Mouse (Mus musculus) ovary, adult 2 months (tissue): ENCODE results near the gene Olfr435. TPM values are rescaled to one million over a fixed set of nuclear protein-coding genes. Genes with fewer than 3 reads are reported as not detected.

Source experiments
- polyA plus RNA-seq: library from polyadenylated mRNA; depleted of rRNA; stranded (reverse); fragments of >200 nt; gene quantifications from 2 replicates; pipeline ENCODE4 v1.2.3, GENCODE M21; 2012; rRNA removed

Olfr435 gene
- not detected in 2 replicates for polyA plus RNA-seq

DNA sequence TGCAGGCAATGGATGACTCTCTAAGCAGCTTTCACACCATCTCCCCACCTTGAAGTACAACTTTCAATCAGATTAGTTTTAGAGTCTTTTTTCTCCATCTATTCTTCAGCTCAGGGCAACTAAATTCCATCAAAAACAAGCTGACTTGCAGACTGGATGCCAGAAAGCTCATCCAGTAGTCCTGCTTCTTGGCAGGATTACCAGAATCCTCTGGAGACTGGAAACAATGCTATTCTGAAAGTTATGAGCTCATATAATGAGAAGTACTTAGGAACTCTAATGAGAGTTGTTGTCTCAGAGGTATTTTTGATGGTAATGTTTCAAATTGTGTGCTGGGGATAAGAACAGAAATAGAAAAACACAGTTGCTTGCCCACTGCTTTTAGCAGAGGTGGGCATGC lies at the start of gene Olfr435:
Olfr435 (plus strand) TSS at position 366 of the 400 bp plus-strand sequence.

DNA sequence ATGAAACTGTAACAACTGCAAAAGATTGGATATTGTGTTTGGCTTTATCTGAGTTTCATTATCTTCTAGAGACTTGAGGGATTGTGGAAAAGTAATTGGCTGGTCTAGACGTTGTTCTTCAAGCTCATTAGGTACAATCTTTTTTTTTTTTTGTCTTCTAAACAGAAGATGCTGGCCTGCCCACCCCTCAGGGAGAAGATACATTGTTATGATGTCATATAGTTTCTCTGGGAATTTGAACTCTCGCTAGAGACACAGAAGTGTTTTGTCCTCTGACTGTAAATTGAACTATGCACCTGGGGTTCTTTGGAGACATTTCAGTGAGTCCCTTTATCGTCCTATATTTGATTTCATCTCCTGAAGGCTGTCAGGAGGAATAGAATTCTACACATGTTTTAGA lies 34.0 kb upstream of the Olfr435 start, which contains the start of gene Olfr437:
Olfr437 (plus strand) TSS at position 301 of the 400 bp plus-strand sequence.

DNA sequence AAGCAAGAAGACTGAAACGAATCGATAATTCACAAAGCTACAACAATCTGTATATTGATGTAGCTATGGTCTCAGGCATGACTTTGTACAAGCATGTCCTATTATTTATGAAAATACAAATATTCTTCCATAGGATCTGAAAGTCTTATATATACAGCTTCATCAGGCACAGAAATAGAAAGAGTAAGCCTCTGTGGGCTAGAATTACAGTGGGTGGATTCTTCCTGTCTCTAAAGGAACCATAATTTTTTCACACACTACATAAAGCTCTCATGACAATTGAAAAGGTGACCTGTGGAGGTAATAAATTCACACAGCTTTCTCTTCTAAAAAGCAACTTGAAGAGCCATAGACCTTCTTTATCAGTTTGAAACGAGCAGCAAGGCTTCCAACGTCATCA lies 25.1 kb upstream of the Olfr435 start, which contains the start of gene Olfr13:
Olfr13 (plus strand) TSS at position 301 of the 400 bp plus-strand sequence.

DNA sequence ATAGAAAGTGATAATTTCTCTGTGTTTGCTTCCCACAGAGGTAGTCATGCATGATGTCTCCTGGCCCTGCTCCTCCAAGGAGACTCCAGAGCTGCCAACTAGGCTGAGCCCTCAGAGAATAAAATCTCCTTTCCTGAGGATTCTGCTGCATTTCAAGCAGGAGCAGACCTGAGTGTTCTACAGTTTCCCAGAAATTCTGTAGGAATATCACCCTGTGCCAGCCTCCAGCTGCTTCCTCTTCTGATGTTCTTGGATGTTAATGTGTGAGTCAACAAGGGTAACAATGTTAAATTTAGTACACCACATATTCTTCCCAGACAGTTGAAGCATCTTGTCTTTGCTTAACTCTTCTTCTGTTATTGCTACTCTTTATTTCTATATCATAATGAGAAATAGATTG lies 15.9 kb downstream of the Olfr435 start, which contains the start of gene Olfr434:
Olfr434 (plus strand) TSS at position 149 of the 400 bp plus-strand sequence.

DNA sequence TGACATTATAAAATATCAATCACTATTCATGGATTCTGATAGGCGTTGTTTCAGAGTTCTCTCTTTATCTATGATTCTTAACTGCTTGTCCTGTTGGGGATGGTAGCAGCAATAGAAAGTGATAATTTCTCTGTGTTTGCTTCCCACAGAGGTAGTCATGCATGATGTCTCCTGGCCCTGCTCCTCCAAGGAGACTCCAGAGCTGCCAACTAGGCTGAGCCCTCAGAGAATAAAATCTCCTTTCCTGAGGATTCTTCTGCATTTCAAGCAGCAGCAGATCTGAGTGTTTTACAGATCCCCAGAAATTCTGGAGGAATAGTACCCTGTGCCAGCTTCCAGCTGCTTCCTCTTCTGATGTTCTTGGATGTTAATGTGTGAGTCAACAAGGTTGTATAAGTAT lies 34.3 kb downstream of the Olfr435 start, which contains the start of gene Olfr47:
Olfr47 (plus strand) TSS at position 275 of the 400 bp plus-strand sequence.

Other genes with a start within 250 kb of the Olfr435 start
- gene Olfr444, start 248.1 kb upstream of the Olfr435 start, polyA plus RNA-seq = not detected in 2 replicates
- not detected in 2 replicates for gene Olfr441, start 90.8 kb upstream of the Olfr435 start, polyA plus RNA-seq
- gene Olfr237-ps1, start 50.6 kb upstream of the Olfr435 start, polyA plus RNA-seq = not detected in 2 replicates
- not detected in 2 replicates for gene Olfr437, start 33.9 kb upstream of the Olfr435 start, polyA plus RNA-seq
- gene Olfr13, start 25.0 kb upstream of the Olfr435 start, polyA plus RNA-seq = not detected in 2 replicates
- gene Olfr434, start 15.9 kb downstream of the Olfr435 start, polyA plus RNA-seq = not detected in 2 replicates
- gene Olfr47, start 34.4 kb downstream of the Olfr435 start, polyA plus RNA-seq = not detected in 2 replicates
- 15.8 and 21.7 TPM in 2 replicates for gene Arhgef5, start 68.4 kb downstream of the Olfr435 start, polyA plus RNA-seq
- gene Nobox, start 112.4 kb downstream of the Olfr435 start, polyA plus RNA-seq = 8.8 and 15.3 TPM in 2 replicates